Mouse (Mus musculus) stomach, embryonic 14.5 days (tissue): Measurements from ENCODE around the gene Mindy1. TPM values are rescaled to one million over a fixed set of nuclear protein-coding genes. Genes with fewer than 3 reads are reported as not detected.

Experiments
- ATAC-seq: fragments of 200-750 bp; cut with Nextera tagmentation; 2 replicates; pipeline ENCODE4 v1.8.0; 2017; ENCODE audit warnings: low read depth, moderate TSS enrichment; ENCODE audit not compliant: insufficient number of reproducible peaks, insufficient read depth, low FRiP score
- H3K27ac ChIP-seq: fragments of 300-500 bp; sonication (generic); 2 replicates; pipeline ENCODE4 v1.5.1; 2014; ENCODE audit warnings: mild to moderate bottlenecking, low read length, moderate library complexity, mixed read lengths
- H3K27me3 ChIP-seq: fragments of 300-500 bp; sonication (generic); 2 replicates; pipeline ENCODE4 v1.6.1; 2014; ENCODE audit warnings: low read length, control low read depth, mixed read lengths; ENCODE audit not compliant: control insufficient read depth, insufficient read depth
- H3K36me3 ChIP-seq: fragments of 300-500 bp; sonication (generic); 2 replicates; pipeline ENCODE4 v1.6.1; 2014; ENCODE audit warnings: mild to moderate bottlenecking, control low read depth, low read length, moderate library complexity, mixed read lengths; ENCODE audit not compliant: control insufficient read depth, insufficient read depth
- H3K4me1 ChIP-seq: fragments of 300-500 bp; sonication (generic); 2 replicates; pipeline ENCODE4 v1.6.1; 2014; ENCODE audit warnings: low read length, control low read depth, mixed read lengths; ENCODE audit not compliant: control insufficient read depth, insufficient read depth
- H3K4me2 ChIP-seq: fragments of 300-500 bp; sonication (generic); replicated peaks from 2 replicates; pipeline ENCODE4 v1.6.1; 2014; ENCODE audit warnings: low read depth, low read length, control low read depth
- H3K4me3 ChIP-seq: fragments of 300-500 bp; sonication (generic); 2 replicates; pipeline ENCODE4 v1.5.1; 2014; ENCODE audit warnings: low read depth, low read length, control low read depth
- H3K9ac ChIP-seq: fragments of 300-500 bp; sonication (generic); replicated peaks from 2 replicates; pipeline ENCODE4 v1.6.1; 2014; ENCODE audit warnings: low read depth, mild to moderate bottlenecking, control low read depth, low read length, moderate library complexity, mixed read lengths
- H3K9me3 ChIP-seq: fragments of 300-500 bp; sonication (generic); 2 replicates; pipeline ENCODE4 v1.6.1; 2016; ENCODE audit warnings: low read depth, low read length, control low read depth; ENCODE audit not compliant: control insufficient read depth
- WGBS: fragments of 180-500 bp; shearing (Covaris S2); extraction: QIAGEN DNeasy Blood & Tissue Kit; methylation state at CpG from one replicate; pipeline ENCODE4 v1.1.7; 2014; 5-methylcytosine and 5-hydroxymethylcytosine counted together
- polyA plus RNA-seq: library from polyadenylated mRNA; unstranded; fragments of >200 nt; fragmentation: Nextera tagmentation; extraction: Ambion mirVana; gene quantifications from 2 replicates; pipeline ENCODE4 v1.2.1, GENCODE M21; 2014

The Mindy1 gene
- polyA plus RNA-seq, 1 experiment from 2014 or later: 51.1 TPM

GRCm38 (mm10) chr3:95314486-95315093 lies 33.4 kb downstream of the Mindy1 start, which contains the start of gene Cers2:
Gene Cers2 (plus strand): TSS chr3:95314791.
- Histone ChIP-seq H3K27me3 (no peaks in the 10 kb centered on the region), H3K4me2 (peak within 1 kb of the TSS; percentile 90), H3K27ac (peak within 1 kb of the TSS; percentile 92), H3K4me1 (peaks cover 18% of the 10 kb centered on the region), H3K9ac (peak within 1 kb of the TSS; percentile 97), H3K4me3 (peak within 1 kb of the TSS; percentile 94), H3K36me3 (peaks cover 3% of the 10 kb centered on the region; the same call in 1 of the 2 replicates), H3K9me3 (no peaks in the 10 kb centered on the region)
- ATAC-seq: peak; percentile 1; the same call in 1 of the 2 replicates
- WGBS: 6% methylated on average over 27 of the region's 27 CpGs

GRCm38 (mm10) chr3:95315094-95315843 lies 34.1 kb downstream of the Mindy1 start:
- Histone ChIP-seq H3K4me3 (peak overlapping the region; percentile 94), H3K36me3 (peaks cover 10% of the 10 kb centered on the region; the same call in 1 of the 2 replicates), H3K4me1 (peaks cover 18% of the 10 kb centered on the region), H3K27me3 (no peaks in the 10 kb centered on the region), H3K9me3 (no peaks in the 10 kb centered on the region), H3K27ac (peak overlapping the region; percentile 92), H3K9ac (peak overlapping the region; percentile 97), H3K4me2 (peak overlapping the region; percentile 90)
- peak; percentile 94 for ATAC-seq
- WGBS: under 1% methylated on average over 61 of the region's 71 CpGs

GRCm38 (mm10) chr3:95315844-95316550 lies 34.9 kb downstream of the Mindy1 start:
- Histone ChIP-seq H3K27me3 (no peaks in the 10 kb centered on the region), H3K9me3 (no peaks in the 10 kb centered on the region), H3K4me2 (peak overlapping the region; percentile 90), H3K36me3 (peaks cover 17% of the 10 kb centered on the region; the same call in 1 of the 2 replicates), H3K9ac (peak overlapping the region; percentile 97), H3K4me1 (peaks cover 18% of the 10 kb centered on the region), H3K4me3 (peak overlapping the region; percentile 94), H3K27ac (peak overlapping the region; percentile 92)
- WGBS: 15% methylated on average over 9 of the region's 9 CpGs
- no peak for ATAC-seq

- no peak for ATAC-seq
- no peaks in the 10 kb centered on the region for H3K27me3 ChIP-seq
- H3K27ac ChIP-seq: no peak overlapping the region
- no peak overlapping the region for H3K4me3 ChIP-seq
- peaks cover 18% of the 10 kb centered on the region for H3K4me1 ChIP-seq
- H3K9me3 ChIP-seq: no peaks in the 10 kb centered on the region
- 17% methylated on average over 12 of the region's 12 CpGs for WGBS
- H3K4me2 ChIP-seq: peak overlapping the region; percentile 8; the same call in 1 of the 2 replicates
- H3K36me3 ChIP-seq: peaks cover 32% of the 10 kb centered on the region
- no peak overlapping the region for H3K9ac ChIP-seq
Measured at GRCm38 (mm10) chr3:95317414-95318080, 36.4 kb downstream of the Mindy1 start.

- 40% methylated on average over 6 of the region's 6 CpGs for WGBS
- H3K4me1 ChIP-seq: peaks cover 18% of the 10 kb centered on the region
- no peaks in the 10 kb centered on the region for H3K9me3 ChIP-seq
- no peak overlapping the region for H3K9ac ChIP-seq
- no peak for ATAC-seq
- H3K4me3 ChIP-seq: no peak overlapping the region
- H3K27me3 ChIP-seq: no peaks in the 10 kb centered on the region
- H3K4me2 ChIP-seq: no peak overlapping the region
- H3K36me3 ChIP-seq: peaks cover 42% of the 10 kb centered on the region
- no peak overlapping the region for H3K27ac ChIP-seq
Measured at GRCm38 (mm10) chr3:95318548-95318947, 37.4 kb downstream of the Mindy1 start.

GRCm38 (mm10) chr3:95319110-95319509 lies 38.0 kb downstream of the Mindy1 start:
- H3K36me3 ChIP-seq: peaks cover 48% of the 10 kb centered on the region
- H3K9me3 ChIP-seq: no peaks in the 10 kb centered on the region
- peaks cover 18% of the 10 kb centered on the region for H3K4me1 ChIP-seq
- H3K27ac ChIP-seq: no peak overlapping the region
- WGBS: 52% methylated on average over 2 of the region's 2 CpGs
- no peaks in the 10 kb centered on the region for H3K27me3 ChIP-seq
- no peak for ATAC-seq
- H3K4me3 ChIP-seq: no peak overlapping the region
- H3K9ac ChIP-seq: no peak overlapping the region
- H3K4me2 ChIP-seq: no peak overlapping the region

- 66% methylated on average over 12 of the region's 12 CpGs for WGBS
- peaks cover 57% of the 10 kb centered on the region for H3K36me3 ChIP-seq
- H3K9ac ChIP-seq: no peak overlapping the region
- no peak overlapping the region for H3K4me3 ChIP-seq
- peaks cover 18% of the 10 kb centered on the region for H3K4me1 ChIP-seq
- no peak overlapping the region for H3K27ac ChIP-seq
- no peak overlapping the region for H3K4me2 ChIP-seq
- H3K9me3 ChIP-seq: no peaks in the 10 kb centered on the region
- H3K27me3 ChIP-seq: no peaks in the 10 kb centered on the region
- no peak for ATAC-seq
Measured at GRCm38 (mm10) chr3:95319701-95320625, 38.8 kb downstream of the Mindy1 start.
